Mouse (Mus musculus) right cerebral cortex, postnatal 10 days (tissue): ENCODE data around the gene Kcnk5.

ENCODE experiments used
- DNase-seq, 2 experiments: peaks; one replicate each; pipeline ENCODE4 v3.0.0; 2021; ENCODE audit warnings: low spot score in 2 of 2

The Kcnk5 gene

DNA sequence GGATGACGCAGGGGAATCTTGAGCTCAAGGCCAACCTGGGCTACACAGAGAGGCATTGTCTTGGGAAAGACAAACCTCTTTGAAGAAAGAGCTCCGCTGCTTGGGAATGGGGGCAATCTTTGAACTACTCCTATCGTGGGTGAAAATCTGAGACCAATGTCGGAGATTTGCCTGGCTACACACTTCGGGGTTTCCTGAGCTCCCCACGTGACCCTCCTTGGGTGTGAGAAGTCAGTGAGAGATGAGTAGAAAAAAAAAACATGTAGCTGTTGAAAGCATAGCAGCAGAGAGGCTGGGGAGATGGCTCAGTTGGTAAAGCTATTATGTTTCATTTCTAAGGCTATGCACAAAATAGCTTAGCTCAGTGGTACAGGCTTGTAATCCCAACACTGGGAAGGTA is 66.7 kb downstream of the Kcnk5 start:
- no peak for DNase-seq

- DNase-seq: peak; percentile 85 to 90
Measured at GRCm38 (mm10) chr14:20113964-20114363, 67.6 kb downstream of the Kcnk5 start.

DNA sequence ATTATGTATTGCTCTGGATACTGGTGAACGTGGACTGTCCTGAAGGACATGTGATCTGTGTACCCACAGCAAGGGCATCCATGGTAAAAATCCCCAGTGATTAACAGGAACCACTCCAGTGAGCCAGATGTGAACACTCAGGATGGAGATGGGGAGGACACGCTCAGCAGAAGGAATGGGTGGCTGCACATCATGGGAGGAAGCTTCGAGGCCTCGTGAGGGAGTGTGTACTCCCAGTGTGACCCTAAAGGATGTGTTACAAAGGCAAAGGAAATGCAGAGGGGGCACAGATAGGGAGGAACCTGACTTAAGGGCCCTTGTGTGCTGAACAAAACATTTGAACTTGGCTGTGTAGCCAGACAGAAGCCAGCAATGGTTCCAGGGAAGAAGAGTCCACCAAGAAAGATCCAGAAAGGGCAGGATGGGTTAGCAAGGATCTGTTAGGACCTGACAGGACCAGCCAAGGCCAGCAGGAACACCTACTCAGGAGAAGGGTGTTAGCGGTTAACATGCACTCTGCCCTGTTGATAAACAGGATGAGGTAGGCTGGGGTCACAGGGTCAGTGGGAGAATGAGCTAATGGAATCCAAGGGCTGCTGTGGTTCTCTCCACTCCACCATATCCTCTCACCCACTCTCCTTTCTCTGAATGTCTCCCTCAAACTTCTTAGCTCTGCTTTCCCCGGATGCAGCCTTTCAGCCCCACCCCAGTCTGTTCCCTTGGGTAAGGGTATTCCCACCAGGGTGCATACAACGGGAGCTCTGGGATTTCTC is 68.2 kb downstream of the Kcnk5 start:
- DNase-seq: no peak

DNA sequence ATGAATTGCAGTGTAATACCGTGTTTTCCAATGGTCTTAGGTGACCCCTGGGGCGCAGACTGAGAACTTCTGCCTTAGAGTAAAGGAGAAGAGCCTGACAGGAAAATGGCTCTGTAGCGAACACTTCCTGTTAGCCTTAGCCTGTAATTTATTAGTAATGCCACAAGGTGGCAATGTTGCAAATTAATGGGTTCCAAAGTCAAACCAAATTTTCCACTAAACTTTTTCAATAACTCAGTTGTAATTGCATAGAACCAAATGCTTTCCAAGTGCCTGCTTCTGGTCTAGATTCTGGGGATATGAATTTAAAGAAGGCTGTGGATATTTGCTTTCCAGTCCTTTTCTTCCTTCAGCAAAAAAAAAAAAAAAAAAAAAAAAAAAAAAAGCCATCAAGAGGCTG is 69.4 kb downstream of the Kcnk5 start:
- DNase-seq: no peak

- DNase-seq: no peak
Measured at GRCm38 (mm10) chr14:20110945-20111344, 70.7 kb downstream of the Kcnk5 start.

DNA sequence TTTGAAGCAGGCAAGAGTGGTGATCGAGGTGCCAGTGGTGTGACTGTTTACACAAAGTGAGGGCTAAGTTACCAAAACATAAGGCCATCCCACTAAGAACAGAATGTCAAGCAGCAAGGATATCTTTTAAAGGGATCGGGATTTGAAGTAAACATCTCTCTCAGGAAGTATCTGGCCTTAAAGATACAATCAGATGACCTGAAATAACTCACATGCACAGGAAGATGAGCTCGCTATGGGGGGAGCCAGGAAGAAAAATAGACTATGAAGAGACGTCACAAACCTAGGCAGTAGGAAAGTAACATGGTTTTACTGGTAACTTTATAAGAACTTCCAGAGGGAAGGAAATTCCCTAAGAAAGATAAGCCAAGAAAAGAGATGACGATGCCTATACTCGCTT is 75.3 kb downstream of the Kcnk5 start:
- DNase-seq: no peak

DNA sequence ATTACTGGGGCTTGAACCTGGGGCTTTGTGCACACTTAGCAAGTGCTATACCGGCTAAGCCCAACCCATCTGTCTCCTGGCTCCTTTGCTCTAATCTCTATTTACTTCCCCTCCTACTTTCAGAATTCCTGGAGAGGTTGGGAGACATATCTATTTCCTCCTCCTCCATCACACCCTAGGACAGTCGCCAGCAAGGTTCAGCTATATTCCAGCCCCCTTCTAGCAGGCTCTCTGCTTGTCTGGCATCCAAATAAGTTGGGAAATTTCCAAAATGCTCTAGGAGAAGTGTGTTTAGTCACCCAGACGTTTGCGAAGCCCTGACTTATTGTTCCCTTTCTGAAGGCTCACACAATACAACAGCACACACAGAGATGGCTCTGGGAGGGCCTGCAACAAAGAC is 78.4 kb downstream of the Kcnk5 start:
- no peak for DNase-seq

GRCm38 (mm10) chr14:20098061-20098460 is 83.5 kb downstream of the Kcnk5 start:
- no peak for DNase-seq

DNA sequence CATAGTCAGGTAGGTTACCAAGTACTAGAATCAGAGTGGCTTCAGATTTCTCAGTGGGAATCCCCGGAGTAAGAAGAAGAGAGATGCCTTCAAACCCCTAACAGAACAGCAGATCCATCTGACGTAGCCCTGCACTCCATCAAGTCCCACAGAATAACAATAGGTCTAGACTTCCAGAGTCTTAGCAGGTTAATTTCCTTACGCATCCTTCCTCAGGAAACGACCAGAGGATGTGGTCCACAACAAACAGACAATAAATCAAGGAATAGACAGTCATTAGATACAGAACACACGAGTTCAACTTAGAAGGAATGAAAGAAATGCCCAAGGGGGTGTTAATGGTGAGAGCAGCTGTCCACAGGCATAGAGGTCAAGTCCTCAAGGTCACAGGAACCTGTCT is 86.7 kb downstream of the Kcnk5 start:
- DNase-seq: no peak

DNA sequence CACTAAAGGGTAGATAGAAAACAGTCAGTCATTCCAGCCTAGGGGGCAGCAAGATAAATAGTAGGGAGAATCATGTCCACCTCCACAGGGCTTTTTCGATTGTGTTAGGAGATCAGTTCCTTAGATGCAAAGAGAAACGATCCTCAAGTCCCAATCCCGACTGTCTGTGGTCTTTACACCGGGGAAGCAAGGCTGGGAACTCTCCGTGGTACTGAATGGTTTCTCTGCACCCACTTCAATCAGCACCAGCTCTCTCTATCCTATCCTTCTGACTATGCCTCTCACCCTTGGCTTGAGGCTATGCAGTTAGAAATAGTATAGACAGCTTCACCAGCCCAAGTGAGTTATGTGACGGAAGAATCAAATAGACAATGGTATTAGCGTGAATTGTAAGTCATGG is 88.1 kb downstream of the Kcnk5 start:
- DNase-seq: no peak
